Mouse (Mus musculus): ENCODE measurements around the gene Wwox.

GRCm38 (mm10) chr8:114636376-114636775 lies 196.9 kb downstream of the Wwox start:
- TF ChIP-seq CTCF (IDR thresholded peaks at IDR 0.05), result no peak
- TF ChIP-seq EP300 (IDR thresholded peaks at IDR 0.05), result no peak

Measured in lung, postnatal 0 days (tissue).